Mouse (Mus musculus) embryo, embryonic 9.5 days (tissue): ENCODE results near the gene Ccdc173.
"Not testable (repeated sequence)": the region's sequence is repeated elsewhere in the genome, so short reads cannot be mapped to it uniquely, and the experiment has no call there.

Experiments
- DNase-seq: peaks from one replicate; pipeline ENCODE4 v3.0.0-alpha.2; 2017; ENCODE audit errors: extremely low spot score

Ccdc173 gene

DNA sequence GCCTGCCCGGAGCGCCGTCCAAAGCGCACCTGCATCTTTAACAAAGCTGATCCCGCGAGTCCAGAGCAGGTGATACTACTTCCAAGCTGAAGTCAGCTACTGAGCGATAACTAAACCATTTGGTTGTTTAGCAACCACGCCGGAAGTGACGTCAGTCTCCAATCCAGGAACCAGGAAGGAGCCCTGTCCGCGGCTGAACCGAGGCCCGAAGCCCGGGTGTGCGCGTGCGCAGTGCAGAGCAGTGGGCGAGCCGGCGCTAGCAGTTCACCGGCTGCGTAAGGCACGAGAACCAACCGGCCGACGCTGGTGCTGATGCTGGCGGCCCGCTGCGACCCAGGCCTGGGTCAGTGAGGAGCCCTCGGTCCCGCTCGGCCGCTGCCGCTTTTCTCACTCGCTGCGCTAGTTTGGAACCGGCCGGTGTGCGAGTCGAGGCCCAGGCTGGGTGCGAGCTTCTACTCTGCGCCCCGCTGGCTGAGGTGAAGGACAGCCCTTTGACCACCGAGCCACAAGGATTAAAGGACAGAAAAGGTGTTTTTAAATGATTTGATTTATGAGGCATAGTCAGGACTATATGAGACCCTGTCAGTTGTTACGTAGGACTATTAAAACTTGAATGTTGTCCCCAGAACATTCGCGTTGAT is at the start of gene Ccdc173, which contains the start of gene Phospho2:
Gene Ccdc173, minus strand, starts transcription at position 147 of the 641 bp plus-strand sequence.
Gene Phospho2, plus strand, starts transcription at position 195 of the 641 bp plus-strand sequence.
- peak; percentile 95 for DNase-seq

DNA sequence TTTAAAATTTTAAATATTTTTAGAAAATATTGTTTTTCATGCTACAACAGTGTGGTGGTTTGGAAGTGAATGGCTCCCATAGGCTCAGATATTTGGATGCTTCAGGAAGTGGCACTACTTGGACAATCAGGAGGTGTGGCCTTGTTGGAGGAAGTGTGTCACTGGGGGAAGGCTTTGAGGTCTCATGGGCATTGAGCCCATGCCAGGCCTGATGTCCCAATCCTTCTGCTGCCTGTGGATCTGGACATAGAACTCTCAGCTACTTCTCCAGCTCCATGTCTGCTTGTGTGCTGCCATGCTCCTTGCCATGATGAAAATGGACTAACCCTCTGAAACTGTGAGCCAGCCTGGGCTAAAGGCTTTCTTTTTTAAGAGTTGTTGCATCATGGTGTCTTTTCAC is 49.3 kb upstream of the Ccdc173 start:
- no peak for DNase-seq

DNA sequence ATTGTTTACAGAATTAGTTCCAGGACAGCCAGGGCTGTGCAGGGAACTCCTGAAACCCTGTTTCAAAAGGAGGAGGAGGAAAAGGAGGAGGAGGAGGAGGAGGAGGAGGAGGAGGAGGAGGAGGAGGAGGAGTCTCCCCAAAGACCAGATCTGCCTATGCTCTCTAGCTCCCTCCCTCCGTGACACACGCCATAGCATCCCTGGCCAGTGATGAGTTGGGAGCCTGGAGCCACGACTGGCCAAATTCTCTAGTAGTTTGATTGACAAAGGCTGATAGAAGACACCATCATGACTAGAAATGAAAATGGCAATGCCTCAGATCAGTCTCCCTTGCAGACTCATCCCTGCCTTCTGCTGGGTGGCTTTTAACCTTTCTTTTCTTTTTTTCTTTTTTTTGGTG is 48.6 kb upstream of the Ccdc173 start:
- DNase-seq, result no peak

DNA sequence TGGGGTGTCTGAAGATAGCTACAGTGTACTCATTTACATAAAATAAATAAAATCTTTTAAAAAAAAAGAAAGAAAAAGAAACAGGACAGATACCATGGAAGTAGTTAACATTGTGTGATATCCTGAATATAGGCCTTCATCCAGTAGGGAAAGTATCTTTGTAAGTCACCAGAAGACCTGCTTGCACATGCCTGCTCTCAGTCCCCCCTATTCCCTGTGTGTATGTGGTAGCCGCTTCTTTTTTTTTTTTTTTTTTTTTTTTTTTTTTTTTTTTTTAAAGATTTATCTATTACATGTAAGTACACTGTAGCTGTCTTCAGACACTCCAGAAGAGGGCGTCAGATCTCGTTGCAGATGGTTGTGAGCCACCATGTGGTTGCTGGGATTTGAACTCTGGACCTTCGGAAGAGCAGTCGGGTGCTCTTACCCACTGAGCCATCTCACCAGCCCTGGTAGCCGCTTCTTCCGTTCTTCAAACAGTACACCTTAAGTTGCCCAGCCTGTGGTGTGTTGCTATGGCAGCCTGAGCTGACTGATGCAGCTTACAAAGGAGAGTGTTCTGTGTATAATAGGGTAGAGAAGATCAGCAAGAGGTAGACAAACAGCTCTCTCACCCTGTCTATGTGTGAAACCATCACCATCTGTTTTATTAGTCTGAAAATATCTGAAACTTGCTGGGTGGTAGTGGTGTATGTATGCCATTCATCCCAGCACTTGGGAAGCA is 48.0 kb upstream of the Ccdc173 start:
- no peak for DNase-seq

DNA sequence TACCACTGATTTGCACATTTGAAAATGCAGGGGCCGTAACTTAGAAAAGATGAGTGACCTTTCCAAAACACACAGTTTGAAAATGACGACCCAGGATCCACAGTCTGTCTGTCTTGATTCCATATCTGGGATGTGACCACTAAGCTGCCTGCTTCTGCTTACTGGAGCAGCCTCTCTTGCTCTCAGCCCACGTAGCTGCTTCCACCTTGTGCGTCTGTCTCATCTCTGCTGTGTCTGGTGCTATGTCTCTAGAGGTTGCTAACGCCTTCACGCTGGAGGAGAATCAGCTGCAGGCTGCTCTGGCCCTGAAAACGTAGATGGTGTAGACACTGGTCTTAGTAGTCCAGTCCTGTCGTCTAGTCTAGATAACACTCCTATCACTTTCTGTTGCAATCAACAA is 40.7 kb upstream of the Ccdc173 start:
- DNase-seq, result no peak

DNA sequence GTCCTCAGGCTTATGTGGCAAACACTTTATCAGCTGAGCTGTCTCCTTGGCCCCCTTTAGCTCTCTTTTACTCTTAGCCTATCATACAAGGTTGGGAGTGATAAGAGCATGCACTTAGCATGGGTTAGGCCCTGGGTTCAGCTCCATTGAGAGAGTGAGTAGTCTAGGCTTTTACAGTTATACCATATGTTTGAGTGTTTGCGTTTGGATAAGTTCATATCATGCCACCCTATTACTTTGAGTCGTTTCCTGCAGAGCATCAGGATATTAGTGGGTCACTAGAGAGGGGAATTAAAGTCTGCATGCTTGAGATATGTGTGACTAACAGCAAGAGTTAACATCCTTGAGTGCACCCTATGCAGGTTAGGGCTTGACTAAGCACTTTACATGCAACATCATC is 40.3 kb upstream of the Ccdc173 start:
- no peak for DNase-seq

DNA sequence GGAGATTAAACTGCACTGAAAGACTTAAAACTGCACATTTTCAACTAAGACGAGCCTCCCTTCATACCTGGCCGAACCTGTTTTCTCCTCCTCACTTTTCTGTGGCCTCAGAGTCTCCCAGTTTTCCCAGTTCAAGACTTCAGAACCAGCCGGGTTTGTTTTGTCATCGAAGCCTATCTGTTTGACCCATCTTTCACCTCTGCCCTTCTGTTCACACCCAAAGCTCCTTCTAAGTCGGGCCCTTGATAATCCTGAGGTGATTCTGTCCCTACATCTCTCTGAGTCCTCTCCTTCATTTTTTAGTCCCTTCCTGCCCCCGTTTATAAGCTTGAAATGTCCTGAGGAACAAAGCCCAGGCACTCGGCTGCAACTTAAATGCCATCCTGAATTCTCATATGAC is 38.7 kb upstream of the Ccdc173 start:
- peak; percentile 23 for DNase-seq

DNA sequence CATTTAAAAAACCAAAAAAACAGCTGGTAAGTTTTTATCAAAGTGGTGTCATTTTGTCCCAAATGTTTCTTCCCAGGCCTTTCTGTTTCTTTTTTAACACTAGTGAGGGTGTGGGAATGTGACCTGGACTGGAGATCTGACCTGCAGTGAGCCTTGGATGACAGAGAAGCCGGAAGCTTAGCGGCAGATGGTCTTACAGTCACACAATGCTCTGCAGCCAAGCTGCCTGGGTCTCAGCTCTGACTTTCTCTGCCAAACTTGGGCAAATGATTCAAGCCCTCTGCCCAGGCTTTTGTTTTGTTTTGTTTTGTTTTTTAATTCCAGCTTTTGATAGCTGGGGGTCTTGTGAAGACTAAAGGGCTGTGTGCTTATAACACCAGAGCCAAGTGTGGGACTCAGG is 37.0 kb upstream of the Ccdc173 start:
- no peak for DNase-seq

DNA sequence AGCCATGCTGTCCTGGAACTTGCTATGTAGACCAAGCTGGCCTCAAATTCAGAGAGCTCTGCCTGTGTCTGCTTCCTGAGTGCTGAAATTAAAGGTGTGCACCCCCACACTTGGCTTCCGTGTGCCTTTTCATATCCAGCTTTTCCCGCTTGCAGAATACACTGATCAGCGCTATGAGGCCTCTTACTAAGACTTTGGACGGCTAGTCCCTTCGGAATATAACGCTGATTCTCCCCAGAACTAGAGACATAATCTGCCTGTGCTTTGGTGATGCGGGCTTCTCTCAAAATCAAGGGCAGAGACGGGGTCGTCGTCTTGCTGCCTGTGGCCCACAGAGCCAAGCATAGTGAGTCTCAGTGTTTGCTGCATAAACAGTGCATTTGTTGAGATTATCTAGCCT is 36.5 kb upstream of the Ccdc173 start:
- DNase-seq, result no peak

DNA sequence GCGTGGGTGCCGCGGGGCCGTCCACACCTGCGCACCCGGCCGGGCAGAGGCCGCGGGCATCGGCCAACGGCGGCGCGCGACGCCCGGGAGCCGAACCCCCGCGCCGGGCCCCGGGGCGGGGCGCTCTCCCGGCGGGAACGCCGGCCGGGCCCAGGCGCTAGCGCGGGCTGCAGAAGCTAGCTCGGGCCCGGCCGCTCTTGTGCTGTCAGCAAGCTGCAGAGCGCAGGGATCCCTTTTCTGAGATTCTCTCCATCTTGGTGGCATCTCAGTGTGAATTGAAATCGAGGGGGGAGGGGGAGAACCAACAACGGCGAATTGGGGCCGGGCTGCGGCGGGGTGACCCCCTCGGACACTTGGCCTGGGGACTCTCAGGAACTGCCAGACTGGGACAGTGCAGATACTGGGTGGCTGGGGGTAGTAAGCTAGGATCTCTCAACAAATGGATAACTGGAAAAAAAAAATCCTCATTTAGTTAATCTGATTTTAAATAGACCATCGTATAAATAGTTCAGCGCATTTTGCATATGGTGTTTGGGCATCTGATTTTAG is 33.8 kb upstream of the Ccdc173 start:
- DNase-seq, result peak; percentile 70

DNA sequence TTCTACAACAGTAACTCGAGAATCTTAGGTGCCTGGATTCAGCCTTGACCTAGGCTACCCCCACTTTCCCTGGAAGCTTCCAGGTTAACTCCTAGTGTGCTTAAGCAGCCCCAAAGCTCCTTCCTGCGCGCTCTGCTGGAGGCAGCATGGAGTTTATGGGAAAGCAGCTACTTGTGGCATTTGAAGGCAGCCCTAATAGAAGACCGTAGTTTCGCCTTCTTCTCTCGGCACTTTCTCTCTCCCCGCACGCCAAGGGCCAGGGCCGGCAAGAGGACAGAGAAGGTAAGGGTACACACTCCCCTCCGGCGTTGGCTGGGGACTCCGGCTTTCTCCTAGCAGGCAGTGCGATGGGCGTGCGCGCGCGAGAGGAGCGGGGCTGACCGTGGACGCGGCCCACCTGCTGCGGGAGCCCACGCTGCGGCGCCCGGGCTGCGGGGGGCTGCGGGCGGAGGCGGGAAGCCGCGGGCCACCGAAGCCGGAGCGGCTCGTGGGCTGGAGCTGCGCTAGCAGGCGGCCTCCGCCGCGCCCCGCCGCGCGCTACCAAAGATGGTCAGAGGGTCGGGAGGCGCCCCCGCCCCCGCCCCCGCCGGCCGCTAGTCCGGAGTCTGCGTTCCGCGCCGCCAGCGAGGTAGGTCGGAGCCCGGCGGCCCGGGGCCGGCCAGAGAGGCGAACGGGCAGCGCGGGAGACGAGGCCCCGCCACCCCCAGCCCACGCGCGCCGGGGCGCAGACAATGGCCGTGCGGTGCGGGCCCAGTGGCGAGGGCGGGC is 33.2 kb upstream of the Ccdc173 start:
- DNase-seq, result peak; percentile 77

DNA sequence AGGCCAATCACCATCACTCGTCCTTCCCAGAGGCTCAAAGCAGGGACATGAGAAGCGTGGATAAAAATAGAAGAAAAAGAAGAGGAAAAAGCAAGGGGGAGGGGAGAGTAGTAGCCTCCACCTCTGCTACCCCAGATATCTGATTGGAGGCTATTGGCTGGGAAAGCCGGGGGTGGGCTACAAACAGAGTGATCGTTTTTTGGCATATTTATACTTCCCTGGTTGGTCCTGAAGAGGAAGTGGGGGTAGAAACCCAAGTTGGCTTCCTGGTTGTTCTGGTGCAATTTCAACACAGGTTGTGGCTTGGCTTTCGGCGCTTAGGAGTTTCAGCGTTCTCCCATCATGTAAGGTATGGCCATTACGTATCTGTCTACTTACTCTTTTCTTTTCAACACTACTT is 32.3 kb upstream of the Ccdc173 start, which contains the start of gene Klhl23:
Gene Klhl23, plus strand, starts transcription at position 234 of the 400 bp plus-strand sequence.
- DNase-seq, result peak; percentile 34

DNA sequence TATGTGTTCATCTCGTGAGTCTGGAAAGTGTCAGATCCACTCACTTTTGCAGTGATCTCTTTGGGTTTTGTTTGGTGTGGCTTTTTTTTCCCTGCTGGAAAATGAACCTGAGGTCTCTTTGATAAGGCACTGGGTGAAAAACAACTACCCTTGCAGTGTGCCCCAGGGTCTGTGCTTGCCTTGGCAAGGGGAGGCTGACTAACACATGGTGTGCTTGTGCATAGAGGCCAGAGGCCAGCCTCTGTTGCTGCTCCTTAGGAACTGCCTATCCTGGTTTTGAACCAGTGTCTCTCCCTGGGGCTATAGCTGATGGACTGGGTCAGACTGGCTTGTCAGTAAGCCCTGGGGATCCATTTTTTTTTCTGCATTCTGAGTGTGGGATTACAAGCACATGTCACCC is 30.8 kb upstream of the Ccdc173 start:
- no peak for DNase-seq

DNA sequence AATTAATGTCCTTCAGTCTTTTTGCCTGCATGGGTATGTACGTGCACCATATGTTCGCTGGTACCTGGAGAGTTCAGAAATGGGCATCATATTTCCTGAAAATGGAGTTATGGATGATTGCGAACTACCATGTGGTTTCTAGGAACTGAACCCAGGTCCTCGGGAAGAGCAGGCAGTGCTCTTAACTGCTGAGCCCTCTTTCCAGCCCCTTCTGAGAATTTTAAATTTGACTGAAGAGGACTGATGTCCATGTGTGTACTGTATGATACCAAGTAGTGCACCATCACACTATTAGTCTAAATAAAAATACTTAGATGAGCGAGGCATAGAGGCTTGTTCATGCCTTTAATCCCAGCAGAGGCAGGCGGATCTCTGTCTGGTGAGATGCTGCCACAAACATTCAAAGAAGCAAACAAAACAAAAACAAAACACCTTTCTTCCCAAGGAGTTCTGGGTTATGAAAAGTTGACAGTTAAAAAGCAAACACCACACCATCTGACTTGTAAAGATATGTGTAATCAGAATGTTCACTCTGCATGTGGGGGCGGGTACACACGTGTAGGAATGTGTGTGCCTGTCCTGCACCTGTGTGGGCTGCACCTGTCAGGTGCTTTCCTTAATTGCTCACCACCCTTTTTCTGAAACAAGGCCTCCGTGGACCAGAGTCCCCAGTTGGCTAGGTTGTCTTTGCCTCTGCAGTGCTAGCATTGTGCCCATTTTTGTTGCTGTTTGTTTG is 29.1 kb upstream of the Ccdc173 start:
- DNase-seq, result no peak

DNA sequence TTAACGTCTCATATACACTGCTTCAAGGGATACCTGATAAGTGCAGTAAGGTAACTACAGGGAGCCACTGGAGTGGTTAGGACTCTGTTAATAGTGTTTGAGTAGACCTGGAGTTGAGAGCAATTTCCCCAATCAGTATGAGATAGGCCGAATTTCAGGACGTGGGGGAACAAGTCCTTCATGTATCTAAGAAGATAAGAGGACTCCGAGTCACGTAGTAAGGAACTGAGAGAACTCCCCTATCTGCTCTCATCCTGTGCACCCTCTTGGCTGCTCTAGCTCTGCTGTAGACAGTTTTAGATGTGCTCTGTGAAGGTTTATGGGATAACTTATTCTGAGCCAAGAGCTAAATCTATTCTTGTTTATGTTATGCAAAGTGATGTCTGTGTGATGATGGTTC is 27.2 kb upstream of the Ccdc173 start:
- no peak for DNase-seq

DNA sequence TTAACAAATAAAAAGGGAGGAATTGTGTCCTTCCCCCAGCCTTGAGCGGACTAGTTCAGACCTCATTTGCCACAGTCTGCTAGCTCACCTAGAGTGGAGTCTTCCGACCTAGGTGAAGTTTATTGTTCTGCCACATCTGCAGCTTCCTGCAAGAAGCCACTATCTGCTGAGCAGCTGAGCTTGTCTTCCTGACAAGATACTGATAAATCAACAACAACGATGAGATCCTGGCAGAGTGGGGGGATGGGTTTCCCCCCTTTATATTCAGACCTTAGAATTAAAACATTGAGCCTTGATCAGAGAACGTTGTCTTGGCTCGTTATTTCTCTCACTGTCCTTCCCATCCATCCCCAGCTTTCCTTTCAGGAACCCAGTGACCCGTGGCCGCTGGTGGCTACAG is 22.0 kb upstream of the Ccdc173 start:
- DNase-seq, result not testable (repeated sequence)

DNA sequence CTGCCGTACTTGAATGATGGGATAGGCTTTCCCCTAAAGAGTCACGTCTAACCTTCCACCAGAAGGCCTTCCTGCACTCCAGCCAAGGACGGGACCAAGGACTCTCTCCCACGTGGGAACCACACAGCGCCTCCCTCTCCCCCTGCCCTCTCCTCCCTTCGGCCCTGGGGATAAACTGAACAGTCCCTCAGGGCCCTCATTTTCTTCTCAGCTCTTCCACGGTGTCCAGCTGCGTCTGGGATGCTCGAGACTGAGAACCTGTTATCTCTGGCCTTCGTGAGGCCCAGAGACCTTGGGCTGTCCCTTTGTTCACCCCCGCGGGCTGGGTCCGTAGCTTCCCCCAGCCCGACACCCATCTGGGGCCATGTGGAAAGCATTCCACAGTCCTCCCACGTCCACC is 20.8 kb upstream of the Ccdc173 start:
- DNase-seq, result no peak

DNA sequence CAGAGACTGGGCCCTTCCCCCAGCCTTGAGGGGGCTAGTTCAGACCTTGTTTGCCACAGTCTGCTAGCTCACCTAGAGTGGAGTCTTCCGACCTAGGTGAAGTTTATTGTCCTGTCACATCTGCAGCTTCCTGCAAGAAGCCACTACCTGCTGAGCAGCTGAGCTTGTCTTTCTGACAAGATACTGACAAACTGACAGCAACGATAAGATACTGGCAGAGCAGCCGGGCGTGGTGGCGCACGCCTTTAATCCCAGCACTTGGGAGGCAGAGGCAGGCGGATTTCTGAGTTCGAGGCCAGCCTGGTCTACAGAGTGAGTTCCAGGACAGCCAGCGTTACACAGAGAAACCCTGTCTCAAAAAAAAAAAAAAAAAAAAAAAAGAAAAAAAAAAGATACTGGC is 15.3 kb upstream of the Ccdc173 start:
- not testable (repeated sequence) for DNase-seq

DNA sequence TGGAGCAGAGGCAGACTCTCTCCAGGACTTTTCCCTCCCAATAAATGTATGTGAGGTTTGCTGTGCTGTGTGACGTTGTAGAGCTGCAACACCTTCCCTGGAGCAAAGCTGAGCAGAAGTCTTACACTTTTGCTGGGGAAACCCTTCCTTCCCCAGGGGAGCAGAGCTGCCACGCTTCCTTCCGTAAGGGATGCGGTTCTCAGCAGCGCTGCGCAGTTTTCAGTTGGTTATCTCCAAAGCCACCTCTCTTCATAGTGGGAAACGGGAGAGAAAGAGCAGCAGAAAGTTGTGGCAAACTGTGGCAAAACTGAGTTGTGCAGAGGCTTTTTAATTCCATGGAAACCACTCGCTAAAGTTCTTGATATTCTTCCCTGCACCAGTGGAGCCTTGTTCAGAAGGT is 14.4 kb upstream of the Ccdc173 start:
- no peak for DNase-seq

DNA sequence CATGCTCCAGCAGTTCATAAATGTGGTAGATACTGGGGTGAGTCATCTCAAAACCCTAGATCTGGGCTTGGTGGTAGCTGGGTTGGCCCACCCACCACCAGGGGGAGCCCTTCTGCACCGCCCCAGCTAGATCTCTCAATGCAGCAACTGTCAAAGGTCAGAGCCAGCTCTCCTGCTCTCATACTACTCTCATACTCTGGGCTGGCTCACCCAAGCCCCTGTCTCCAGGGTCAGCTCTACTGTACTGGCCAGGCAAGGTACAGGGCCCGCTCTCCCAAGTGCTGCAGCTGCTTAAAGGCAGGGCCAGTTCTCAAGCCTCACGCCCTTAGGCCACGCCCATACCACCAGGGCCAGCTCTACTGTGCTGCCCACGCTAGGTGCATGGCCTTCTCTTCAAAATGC is 13.5 kb upstream of the Ccdc173 start:
- peak; percentile 54 for DNase-seq

DNA sequence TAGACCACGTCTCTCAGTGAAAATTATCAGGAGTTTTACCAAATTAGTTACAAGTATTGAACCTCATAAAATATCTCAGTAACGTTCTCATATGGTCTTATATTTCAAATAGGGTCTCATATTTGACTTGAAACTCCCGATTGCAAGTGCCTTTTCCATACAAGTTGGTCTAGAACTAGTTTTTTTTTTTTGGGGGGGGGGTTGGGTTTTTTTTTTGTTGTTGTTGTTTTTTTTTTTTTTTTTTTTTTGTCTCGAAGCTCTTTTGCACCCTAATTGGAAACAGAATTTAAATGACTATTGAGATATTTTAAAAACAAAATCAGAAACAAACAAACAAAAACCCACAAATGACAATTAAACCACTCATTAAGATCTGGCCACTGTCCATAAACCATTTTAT is 1.3 kb upstream of the Ccdc173 start:
- no peak for DNase-seq

DNA sequence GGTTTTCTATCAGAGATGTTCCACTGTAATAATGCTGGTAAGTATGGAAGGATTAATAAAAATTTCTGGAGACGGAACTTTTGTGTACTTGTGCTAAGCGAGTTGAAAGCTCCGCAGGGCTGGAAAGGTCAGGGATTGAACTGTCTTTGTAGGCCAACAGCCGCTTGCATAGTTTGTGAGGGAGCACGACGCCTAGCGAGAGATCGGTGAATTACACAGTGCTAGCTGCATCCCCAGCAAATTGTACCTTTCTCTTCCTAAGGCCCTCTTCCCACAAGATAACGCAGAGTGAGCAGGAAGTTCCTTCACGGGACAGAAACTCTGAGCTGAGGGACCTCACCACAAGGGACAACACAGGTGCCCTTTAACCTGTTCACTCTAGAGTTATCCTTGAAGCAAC is 910 bp upstream of the Ccdc173 start:
- peak; percentile 89 for DNase-seq
